Mouse (Mus musculus) ES-Bruce4 (cell line): ENCODE results near the gene Flt3.

Experiments used
- CTCF ChIP-seq: IDR thresholded peaks from one replicate; pipeline ENCODE4 v1.8.1; 2011; ENCODE audit warnings: low read depth, low read length
- EP300 ChIP-seq: IDR thresholded peaks from 2 replicates; pipeline ENCODE4 v1.6.1; 2011; ENCODE audit warnings: low read depth, low read length; ENCODE audit not compliant: insufficient read depth
- POLR2A ChIP-seq: IDR thresholded peaks from one replicate; pipeline ENCODE4 v1.8.1; 2011; ENCODE audit warnings: low read length; ENCODE audit not compliant: insufficient read depth

DNA sequence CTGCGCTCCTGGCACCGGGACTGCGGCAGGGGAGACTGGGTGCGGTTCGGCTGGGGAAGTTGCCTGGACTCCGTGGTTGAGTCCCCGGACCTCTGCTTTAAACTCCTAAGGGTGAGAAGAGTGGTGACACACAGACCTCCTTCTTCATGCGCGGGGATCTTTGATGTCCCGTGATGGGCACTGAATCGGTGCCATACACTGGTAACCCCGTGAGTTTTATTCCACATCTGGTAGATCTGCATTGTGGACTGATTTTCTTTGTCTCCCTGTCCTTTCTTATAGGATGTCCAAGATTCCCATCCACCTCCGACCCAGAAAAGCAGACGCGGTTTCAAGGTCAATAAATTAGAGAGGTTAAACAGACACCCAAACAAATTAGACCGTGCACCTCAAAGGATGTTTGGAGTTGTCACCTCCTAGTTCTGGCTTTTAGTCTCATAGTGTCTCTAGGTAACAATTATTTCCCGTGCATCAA is 253 bp upstream of the Flt3 start:
- TF ChIP-seq CTCF (no peak), POLR2A (no peak), EP300 (no peak)
